Mouse (Mus musculus): ENCODE measurements at regions not wholly inside any gene's neighbourhood (a gene's known extent, or its start where the extent isn't known, plus 50 kb on each side); places are given as distances from the start of the nearest gene placed in this dataset.

DNA sequence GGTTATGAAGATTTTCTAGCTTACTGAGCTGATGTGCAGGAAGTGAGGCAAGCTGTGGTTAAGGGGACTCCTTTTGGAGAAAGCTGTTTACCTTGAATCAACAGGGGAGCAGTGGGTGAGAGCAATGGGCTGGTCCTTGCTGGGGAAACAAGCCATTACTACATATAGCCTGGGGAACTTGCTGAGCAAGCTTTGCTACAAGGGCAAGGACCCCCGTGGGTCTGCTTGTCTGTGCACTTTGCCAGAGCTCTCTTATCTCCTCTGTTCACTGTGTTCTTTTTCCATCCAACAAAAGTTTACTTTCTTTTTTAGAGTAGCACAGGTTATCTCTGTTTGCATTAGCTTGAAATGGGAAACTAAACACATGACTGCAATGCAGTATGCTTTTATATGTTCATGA lies 519.3 kb upstream of the Dsel start:
- TF ChIP-seq GATA1 (IDR thresholded peaks at IDR 0.05; ENCODE audit: borderline replicate concordance, low read length) (no peak), FLI1 (IDR thresholded peaks at IDR 0.05; ENCODE audit: low read length) (no peak)

All from megakaryocyte, embryonic 14.5 days (primary cell).